Mouse (Mus musculus): ENCODE measurements around the gene Gm2a. TPM values are rescaled to one million over a fixed set of nuclear protein-coding genes. Genes with fewer than 3 reads are reported as not detected.
A peak's percentile ranks its signal among the peaks of the same experiment; 100 is the strongest.

Gene Gm2a
- polyA plus RNA-seq, 1 experiment from 2014 or later = 84.3 TPM

GRCm38 (mm10) chr11:55077331-55078231 lies 20.3 kb upstream of the Gm2a start, which contains the start of gene Ccdc69:
Gene Ccdc69 (minus strand): TSS chr11:55078131.
- H3K4me2 ChIP-seq (replicated peaks; ENCODE audit: low read depth) = peak within 1 kb of the TSS; percentile 95
- H3K4me1 ChIP-seq (replicated peaks; ENCODE audit: control insufficient read depth, insufficient read depth) = 0 out of 2 replicates have a peak, but pooled peaks cover 2% of the 10 kb centered on the region
- under 1% methylated on average over 49 of the region's 50 CpGs for WGBS
- peak within 1 kb of the TSS; percentile 51 for H3K4me3 ChIP-seq (ENCODE audit: low read depth, low read length)
- H3K9ac ChIP-seq (ENCODE audit: low read length) = peak within 1 kb of the TSS; percentile 59
- no peaks in the 10 kb centered on the region for H3K9me3 ChIP-seq (ENCODE audit: control insufficient read depth, low read length)
- H3K27ac ChIP-seq (replicated peaks) = peak within 1 kb of the TSS; percentile 4; the same call in 1 of the 2 replicates
- DNase-seq (ENCODE audit: low spot score) = peak; percentile 67
- H3K27me3 ChIP-seq (ENCODE audit: control insufficient read depth, insufficient read depth, low read length) = no peaks in the 10 kb centered on the region
- no peaks in the 10 kb centered on the region for H3K36me3 ChIP-seq (ENCODE audit: control insufficient read depth, insufficient read depth, low read length)
- peak; percentile 58 for ATAC-seq (ENCODE audit: low FRiP score, low TSS enrichment)
- TF ChIP-seq EP300 (optimal IDR thresholded peaks at IDR 0.05) (no peak), CTCF (IDR thresholded peaks at IDR 0.05; ENCODE audit: low read depth) (no peak)

DNA sequence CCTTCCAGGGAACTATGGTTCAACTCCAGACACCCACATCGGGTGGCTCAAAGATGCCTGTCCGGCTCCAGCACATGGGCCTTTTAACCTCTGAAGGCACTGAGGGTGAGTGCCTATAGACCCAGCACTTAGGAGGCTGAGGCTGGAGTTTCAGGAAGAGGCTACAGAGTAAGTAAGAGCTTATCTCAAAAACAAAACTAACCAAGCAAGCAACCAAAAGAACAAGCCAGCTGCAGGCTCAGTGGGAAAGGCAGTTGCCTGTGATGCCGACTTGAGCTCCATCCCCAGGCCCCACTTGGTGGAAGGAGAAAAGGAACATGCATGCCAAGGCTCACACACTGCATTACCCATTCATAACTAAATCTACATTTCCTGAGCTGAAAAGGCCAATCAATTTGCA lies 19.4 kb upstream of the Gm2a start:
- WGBS = 57% methylated on average over 3 of the region's 3 CpGs
- Histone ChIP-seq H3K27ac (replicated peaks) (no peak overlapping the region), H3K9me3 (ENCODE audit: control insufficient read depth, low read length) (no peaks in the 10 kb centered on the region), H3K4me1 (replicated peaks; ENCODE audit: control insufficient read depth, insufficient read depth) (0 out of 2 replicates have a peak, but pooled peaks cover 2% of the 10 kb centered on the region), H3K4me2 (replicated peaks; ENCODE audit: low read depth) (no peak overlapping the region), H3K4me3 (ENCODE audit: low read depth, low read length) (no peak overlapping the region), H3K36me3 (ENCODE audit: control insufficient read depth, insufficient read depth, low read length) (no peaks in the 10 kb centered on the region), H3K9ac (ENCODE audit: low read length) (peak overlapping the region; percentile 59; the same call in 1 of the 2 replicates), H3K27me3 (ENCODE audit: control insufficient read depth, insufficient read depth, low read length) (no peaks in the 10 kb centered on the region)
- no peak for ATAC-seq (ENCODE audit: low FRiP score, low TSS enrichment)
- DNase-seq (ENCODE audit: low spot score) = no peak
- no peak for TF ChIP-seq EP300 (optimal IDR thresholded peaks at IDR 0.05)
- no peak for TF ChIP-seq CTCF (IDR thresholded peaks at IDR 0.05; ENCODE audit: low read depth)

- H3K4me2 ChIP-seq (replicated peaks; ENCODE audit: low read depth) = no peak overlapping the region
- 95% methylated on average over 4 of the region's 4 CpGs for WGBS
- H3K27me3 ChIP-seq (ENCODE audit: control insufficient read depth, insufficient read depth, low read length) = no peaks in the 10 kb centered on the region
- no peak overlapping the region for H3K9ac ChIP-seq (ENCODE audit: low read length)
- H3K4me1 ChIP-seq (replicated peaks; ENCODE audit: control insufficient read depth, insufficient read depth) = 0 out of 2 replicates have a peak, but pooled peaks cover 2% of the 10 kb centered on the region
- H3K9me3 ChIP-seq (ENCODE audit: control insufficient read depth, low read length) = no peaks in the 10 kb centered on the region
- no peak for TF ChIP-seq EP300 (optimal IDR thresholded peaks at IDR 0.05)
- TF ChIP-seq CTCF (IDR thresholded peaks at IDR 0.05; ENCODE audit: low read depth) = no peak
- DNase-seq (ENCODE audit: low spot score) (no peak), ATAC-seq (ENCODE audit: low FRiP score, low TSS enrichment) (no peak)
- no peaks in the 10 kb centered on the region for H3K36me3 ChIP-seq (ENCODE audit: control insufficient read depth, insufficient read depth, low read length)
- no peak overlapping the region for H3K4me3 ChIP-seq (ENCODE audit: low read depth, low read length)
- no peak overlapping the region for H3K27ac ChIP-seq (replicated peaks)
Observed at GRCm38 (mm10) chr11:55079180-55079579, 18.7 kb upstream of the Gm2a start.

DNA sequence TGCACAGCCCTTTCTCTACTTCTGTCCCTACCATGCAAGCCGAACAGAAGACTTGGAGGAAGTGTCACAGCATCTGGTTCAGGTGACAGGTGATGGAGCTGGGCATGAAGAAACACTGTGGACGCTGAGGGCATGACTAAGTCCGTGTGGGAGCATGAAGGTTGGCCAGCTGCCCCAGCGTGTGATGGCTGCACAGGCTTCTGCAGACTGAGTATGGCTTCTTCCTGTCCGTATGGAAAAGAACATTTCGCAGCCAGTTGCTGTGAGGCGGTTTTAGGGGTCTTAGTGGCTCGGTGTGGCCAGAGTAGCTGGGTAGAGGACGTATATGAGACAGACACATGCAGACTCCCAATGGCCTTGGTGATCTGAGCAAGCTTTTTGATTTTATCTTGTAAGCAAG lies 16.7 kb upstream of the Gm2a start:
- H3K4me3 ChIP-seq (ENCODE audit: low read depth, low read length) = no peak overlapping the region
- H3K9ac ChIP-seq (ENCODE audit: low read length) = no peak overlapping the region
- H3K27me3 ChIP-seq (ENCODE audit: control insufficient read depth, insufficient read depth, low read length) = no peaks in the 10 kb centered on the region
- DNase-seq (ENCODE audit: low spot score) (no peak), ATAC-seq (ENCODE audit: low FRiP score, low TSS enrichment) (no peak)
- no peak for TF ChIP-seq CTCF (IDR thresholded peaks at IDR 0.05; ENCODE audit: low read depth)
- no peak for TF ChIP-seq EP300 (optimal IDR thresholded peaks at IDR 0.05)
- H3K27ac ChIP-seq (replicated peaks) = no peak overlapping the region
- 78% methylated on average over 9 of the region's 9 CpGs for WGBS
- H3K9me3 ChIP-seq (ENCODE audit: control insufficient read depth, low read length) = no peaks in the 10 kb centered on the region
- H3K4me2 ChIP-seq (replicated peaks; ENCODE audit: low read depth) = no peak overlapping the region
- H3K36me3 ChIP-seq (ENCODE audit: control insufficient read depth, insufficient read depth, low read length) = no peaks in the 10 kb centered on the region
- 0 out of 2 replicates have a peak, but pooled peaks cover 2% of the 10 kb centered on the region for H3K4me1 ChIP-seq (replicated peaks; ENCODE audit: control insufficient read depth, insufficient read depth)

DNA sequence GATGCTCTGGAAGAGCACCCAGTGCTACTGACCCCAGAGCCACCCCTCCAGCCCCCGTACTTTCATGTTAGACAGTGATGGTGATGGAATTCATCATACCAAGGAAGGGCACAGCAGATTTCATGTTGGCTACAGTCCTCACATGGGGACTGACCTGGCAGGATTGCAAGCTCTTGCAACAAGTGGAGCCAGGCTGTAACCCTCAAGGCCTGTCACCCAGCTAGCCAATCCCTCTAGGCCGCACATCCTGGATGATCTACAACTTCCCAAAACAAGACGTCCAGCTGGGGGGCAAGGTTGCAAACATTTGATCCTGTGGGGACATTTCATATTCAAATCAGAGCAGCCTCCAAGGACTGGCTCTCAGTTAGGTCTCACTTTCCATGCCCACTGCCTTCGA lies 13.3 kb upstream of the Gm2a start:
- WGBS = 74% methylated on average over 4 of the region's 4 CpGs
- TF ChIP-seq EP300 (optimal IDR thresholded peaks at IDR 0.05) (no peak), CTCF (IDR thresholded peaks at IDR 0.05; ENCODE audit: low read depth) (no peak)
- ATAC-seq (ENCODE audit: low FRiP score, low TSS enrichment) = no peak

DNA sequence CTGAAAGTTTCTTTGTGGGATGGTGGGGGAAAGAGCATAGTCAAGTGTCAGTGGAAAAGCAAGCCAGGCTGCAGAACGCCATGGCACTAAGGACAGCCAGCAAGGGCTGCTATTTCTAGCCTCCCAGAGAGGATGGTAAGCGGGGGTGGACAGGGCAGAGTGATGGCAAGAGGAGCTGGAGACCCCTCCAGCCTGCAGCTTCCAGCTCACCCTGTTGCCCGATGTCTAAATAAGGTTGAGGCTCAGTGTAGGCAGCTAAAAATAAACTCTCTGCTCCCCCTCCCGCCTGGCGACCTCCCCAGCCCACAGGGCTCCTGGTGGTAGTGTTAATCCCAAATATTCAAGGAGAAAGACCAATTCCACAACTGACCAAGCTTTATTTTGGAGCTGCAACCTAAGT lies 12.5 kb upstream of the Gm2a start:
- ATAC-seq (ENCODE audit: low FRiP score, low TSS enrichment) (peak; percentile 41; the same call in 1 of the 2 replicates), DNase-seq (ENCODE audit: low spot score) (no peak)
- Histone ChIP-seq H3K4me1 (replicated peaks; ENCODE audit: control insufficient read depth, insufficient read depth) (no peaks in the 10 kb centered on the region), H3K9me3 (ENCODE audit: control insufficient read depth, low read length) (no peaks in the 10 kb centered on the region), H3K4me3 (ENCODE audit: low read depth, low read length) (no peak overlapping the region), H3K27me3 (ENCODE audit: control insufficient read depth, insufficient read depth, low read length) (no peaks in the 10 kb centered on the region), H3K27ac (replicated peaks) (no peak overlapping the region), H3K4me2 (replicated peaks; ENCODE audit: low read depth) (no peak overlapping the region), H3K36me3 (ENCODE audit: control insufficient read depth, insufficient read depth, low read length) (no peaks in the 10 kb centered on the region), H3K9ac (ENCODE audit: low read length) (no peak overlapping the region)
- WGBS = 41% methylated on average over 5 of the region's 5 CpGs
- TF ChIP-seq CTCF (IDR thresholded peaks at IDR 0.05; ENCODE audit: low read depth) = no peak
- TF ChIP-seq EP300 (optimal IDR thresholded peaks at IDR 0.05) = no peak

More for the DNA sequence above, 13.3 kb upstream of the Gm2a start:
- Histone ChIP-seq H3K4me1 (replicated peaks; ENCODE audit: control insufficient read depth, insufficient read depth) (no peaks in the 10 kb centered on the region), H3K4me3 (ENCODE audit: low read depth, low read length) (no peak overlapping the region), H3K27me3 (ENCODE audit: control insufficient read depth, insufficient read depth, low read length) (no peaks in the 10 kb centered on the region), H3K4me2 (replicated peaks; ENCODE audit: low read depth) (no peak overlapping the region), H3K9me3 (ENCODE audit: control insufficient read depth, low read length) (no peaks in the 10 kb centered on the region), H3K27ac (replicated peaks) (no peak overlapping the region), H3K36me3 (ENCODE audit: control insufficient read depth, insufficient read depth, low read length) (no peaks in the 10 kb centered on the region), H3K9ac (ENCODE audit: low read length) (no peak overlapping the region)
- DNase-seq (ENCODE audit: low spot score) = no peak
